Mouse (Mus musculus) small intestine, adult 2 months (tissue): ENCODE measurements at regions not wholly inside any gene's neighbourhood (a gene's known extent, or its start where the extent isn't known, plus 50 kb on each side); places are given as distances from the start of the nearest gene placed in this dataset.

Experiments
- CTCF ChIP-seq: fragments of 200-500 bp; IDR thresholded peaks from 2 replicates; pipeline ENCODE4 v1.5.1; 2012; ENCODE audit warnings: low read depth, mild to moderate bottlenecking, control low read depth, inconsistent platforms, low read length, moderate library complexity, mixed read lengths; ENCODE audit not compliant: insufficient replicate concordance, insufficient read length; ENCODE audit errors: extremely low read depth
- POLR2A ChIP-seq: fragments of 200-500 bp; IDR thresholded peaks from 2 replicates; pipeline ENCODE4 v1.6.1; 2012; ENCODE audit warnings: low read depth, mild to moderate bottlenecking, control low read depth, inconsistent platforms, low read length, moderate library complexity

- no peak for TF ChIP-seq POLR2A
- TF ChIP-seq CTCF = no peak
These were observed 110.2 kb downstream of the Tmem121 start for GRCm38 (mm10) chr12:113295924-113296323.
